Mouse (Mus musculus) left cerebral cortex, adult 9 months (tissue): ENCODE measurements around the gene BC048679.
"Not testable (repeated sequence)": the region's sequence is repeated elsewhere in the genome, so short reads cannot be mapped to it uniquely, and the experiment has no call there.

Source experiments
- DNase-seq, 2 experiments: peaks; one replicate each; pipeline ENCODE4 v3.0.0; 2022; ENCODE audit warnings: low spot score in 2 of 2

Gene BC048679

GRCm38 (mm10) chr7:81478261-81478660, 19.8 kb downstream of the BC048679 start:
- not testable (repeated sequence) for DNase-seq

- DNase-seq, result no peak
These were observed 21.2 kb downstream of the BC048679 start for GRCm38 (mm10) chr7:81476833-81477232.

DNA sequence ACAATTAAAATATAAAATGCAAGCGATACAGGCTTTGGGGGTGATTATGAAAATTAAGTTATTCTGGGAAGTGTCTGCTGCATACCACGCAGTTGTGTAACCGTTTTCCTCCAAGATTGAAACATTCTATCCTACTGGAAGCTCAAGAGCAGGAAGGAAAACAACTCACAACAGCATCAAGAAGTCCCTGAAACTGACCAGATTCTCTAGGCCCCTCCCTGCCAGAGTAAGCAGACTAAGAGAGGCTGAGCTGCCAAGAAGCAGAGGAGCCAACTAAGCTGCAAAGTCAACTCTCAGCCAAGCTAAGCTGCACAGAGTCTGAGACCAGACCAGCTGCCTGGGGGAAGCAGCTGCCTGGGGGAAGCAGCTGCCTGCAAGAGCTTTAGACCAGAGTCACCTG, 22.9 kb downstream of the BC048679 start:
- DNase-seq, result peak in 1 of 2 experiments; percentile 43

DNA sequence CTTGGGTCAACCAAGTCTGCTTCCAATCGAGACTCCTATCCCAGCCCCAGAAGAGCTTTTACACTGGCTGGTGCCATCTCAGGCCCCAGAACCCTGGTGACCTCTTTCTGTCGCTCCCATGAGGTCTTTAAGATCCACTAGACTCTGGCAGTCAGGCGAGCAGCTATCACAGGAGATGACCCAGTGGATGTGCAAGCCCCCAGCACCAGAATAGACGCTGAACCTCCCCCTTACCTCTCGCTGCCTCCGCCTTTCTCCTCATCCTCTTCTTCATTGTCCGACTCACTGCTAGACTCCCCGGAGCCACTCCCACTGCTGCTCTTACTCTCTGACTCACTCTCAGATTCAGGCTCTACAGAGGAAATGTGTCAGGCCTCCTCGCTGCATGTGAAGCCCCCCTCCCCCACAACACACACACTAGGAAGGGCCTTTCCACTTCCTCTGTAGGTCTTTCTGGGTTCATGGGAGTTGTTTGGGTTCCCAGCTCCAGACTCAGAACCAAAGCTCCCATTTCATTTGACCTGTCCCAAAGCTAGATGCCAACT, 33.1 kb downstream of the BC048679 start:
- DNase-seq, result no peak

- no peak for DNase-seq
These were observed 34.0 kb downstream of the BC048679 start for GRCm38 (mm10) chr7:81464116-81464515.

DNA sequence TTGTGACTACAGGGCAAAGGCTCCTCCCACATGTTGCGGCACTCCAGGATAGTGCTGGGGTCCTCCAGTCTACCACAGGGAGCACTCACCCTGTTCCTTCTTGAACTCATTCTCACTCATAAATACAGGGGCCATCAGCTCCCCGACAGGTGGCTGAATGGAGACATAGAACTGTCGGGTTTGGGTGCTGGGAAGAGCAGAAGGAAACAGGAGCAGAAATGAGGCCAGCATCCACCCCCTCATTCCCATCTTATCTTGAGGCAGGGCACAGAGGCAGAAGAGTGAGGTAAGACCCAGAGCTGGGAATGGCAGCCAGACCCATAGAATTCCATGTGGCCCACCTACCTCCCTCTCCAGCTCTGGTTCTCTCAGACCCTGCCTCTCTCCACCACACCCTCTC, 35.3 kb downstream of the BC048679 start:
- no peak for DNase-seq

GRCm38 (mm10) chr7:81455155-81455651, 42.9 kb downstream of the BC048679 start, which contains the start of gene Cpeb1:
TSS of gene Cpeb1 (minus strand) at chr7:81455465.
- peak in 1 of 2 experiments; percentile 81 for DNase-seq

- DNase-seq, result peak in 1 of 2 experiments; percentile 70
These were observed 43.6 kb downstream of the BC048679 start for GRCm38 (mm10) chr7:81454331-81455039.

GRCm38 (mm10) chr7:81453443-81454274, 44.4 kb downstream of the BC048679 start:
- peak in 1 of 2 experiments; percentile 46 for DNase-seq

GRCm38 (mm10) chr7:81452971-81453441, 45.1 kb downstream of the BC048679 start:
- peak in 1 of 2 experiments; percentile 53 for DNase-seq
